18 mouse cellular contexts compared by ENCODE assay signal in genomic region chr13:24460517-24460916, GRCm38 (mm10).
"Had no signal": no experiment of that assay in that cellular context is flagged by ENCODE, and none has a peak within 500 bp of the region (broad histone marks: within the 10 kb centered on the region; RNA-seq: fewer than 3 reads in every experiment).

No protein-coding gene starts in this region.

- H3K4me2 ChIP-seq: lung, embryonic 14.5 days; midbrain, embryonic 12.5 days; neural tube, embryonic 13.5 days; neural tube, embryonic 15.5 days had no signal

- H3K27ac ChIP-seq: midbrain, embryonic 10.5 days; midbrain, embryonic 12.5 days; neural tube, embryonic 13.5 days; neural tube, embryonic 15.5 days had no signal

- H3K9me3 ChIP-seq: midbrain, embryonic 10.5 days; midbrain, embryonic 12.5 days; neural tube, embryonic 13.5 days; neural tube, embryonic 15.5 days had no signal

- DNase-seq: lung, embryonic 14.5 days; lung, postnatal 10 days; lung, postnatal 4 days; midbrain, embryonic 14.5 days; retina, postnatal 1 day; right cerebral cortex, adult 18-20 months; right cerebral cortex, postnatal 25 days; right cerebral cortex, postnatal 4 days; spleen, adult 18-20 months; thymus, adult 2 months; thymus, postnatal 25 days; thymus, postnatal 4 days had no signal

- H3K36me3 ChIP-seq: midbrain, embryonic 10.5 days; midbrain, embryonic 12.5 days; neural tube, embryonic 13.5 days; neural tube, embryonic 15.5 days had no signal

- H3K4me3 ChIP-seq: midbrain, embryonic 10.5 days; midbrain, embryonic 12.5 days; myocyte; neural tube, embryonic 13.5 days; neural tube, embryonic 15.5 days had no signal

- H3K4me1 ChIP-seq: midbrain, embryonic 12.5 days; neural tube, embryonic 13.5 days; neural tube, embryonic 15.5 days had no signal

- H3K9ac ChIP-seq: lung, embryonic 14.5 days; midbrain, embryonic 12.5 days; neural tube, embryonic 13.5 days; neural tube, embryonic 15.5 days had no signal

- ATAC-seq: midbrain, embryonic 16.5 days had no signal

- H3K27me3 ChIP-seq: midbrain, embryonic 12.5 days; neural tube, embryonic 13.5 days; neural tube, embryonic 15.5 days had no signal
